Mouse (Mus musculus) thymus, adult 2 months (tissue): ENCODE data around the gene Msl1.

Source experiments
- CTCF ChIP-seq: fragments of 200-500 bp; IDR thresholded peaks from 2 replicates; pipeline ENCODE4 v1.5.1; 2012; ENCODE audit warnings: mild to moderate bottlenecking, control low read depth, low read length, moderate library complexity, borderline replicate concordance; ENCODE audit not compliant: control insufficient read depth, poor library complexity, insufficient read depth; ENCODE audit errors: extremely low read depth
- POLR2A ChIP-seq: fragments of 200-500 bp; IDR thresholded peaks from 2 replicates; pipeline ENCODE4 v1.6.1; 2012; ENCODE audit warnings: mild to moderate bottlenecking, low read length, control low read depth, moderate library complexity; ENCODE audit not compliant: control insufficient read depth, poor library complexity, insufficient read depth; ENCODE audit errors: extremely low read depth

- TF ChIP-seq POLR2A (no peak), CTCF (no peak)
These were observed 32.6 kb downstream of the Msl1 start for GRCm38 (mm10) chr11:98827877-98828276.
